In the genomic region with DNA sequence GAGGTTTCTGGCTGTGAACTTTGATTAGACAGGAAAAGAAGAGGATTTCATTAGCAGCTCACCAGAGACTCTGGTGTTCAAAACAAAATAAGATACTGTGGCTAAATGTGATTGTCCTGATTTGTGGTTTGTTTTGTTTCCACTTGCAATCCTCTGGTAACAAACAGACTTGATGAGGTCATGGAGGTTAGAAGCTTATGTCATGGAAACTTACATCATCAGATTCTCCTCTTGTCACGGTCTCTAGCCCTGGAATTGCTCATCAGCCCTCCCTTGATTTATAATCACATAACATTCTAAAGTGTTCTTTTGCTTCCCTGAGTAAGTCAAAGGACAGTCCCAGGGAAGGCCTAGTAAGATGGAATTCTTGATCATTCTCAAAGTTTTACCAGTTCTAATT, we compare ENCODE assay signal across 27 mouse cellular contexts.
DNase-seq lines count a peak whose midpoint lies in the region; ATAC-seq lines count a peak whose summit lies in the region.
"Had no signal": no experiment of that assay in that cellular context is flagged by ENCODE, and none has a peak within 500 bp of the region (broad histone marks: within the 10 kb centered on the region; RNA-seq: fewer than 3 reads in every experiment).

No protein-coding gene starts in this region.

- no peak overlapping the region for H3K4me3 ChIP-seq in kidney, embryonic 15.5 days (replicated peaks)
- H3K4me3 ChIP-seq: embryonic facial prominence, embryonic 13.5 days; forebrain, embryonic 10.5 days; forebrain, embryonic 15.5 days; heart, embryonic 12.5 days; hindbrain, embryonic 13.5 days; liver, embryonic 15.5 days; midbrain, embryonic 10.5 days; midbrain, embryonic 15.5 days had no signal

- H3K9me3 ChIP-seq in kidney, embryonic 15.5 days (replicated peaks), result no peaks in the 10 kb centered on the region
- H3K9me3 ChIP-seq: embryonic facial prominence, embryonic 13.5 days; forebrain, embryonic 10.5 days; forebrain, embryonic 15.5 days; heart, embryonic 12.5 days; hindbrain, embryonic 13.5 days; liver, embryonic 15.5 days; midbrain, embryonic 10.5 days; midbrain, embryonic 15.5 days had no signal

- 8% methylated on average over 1 of the region's 1 CpGs for WGBS in kidney, embryonic 15.5 days

- H3K27ac ChIP-seq in kidney, embryonic 15.5 days, result no peak overlapping the region
- H3K27ac ChIP-seq: embryonic facial prominence, embryonic 13.5 days; forebrain, embryonic 10.5 days; forebrain, embryonic 15.5 days; hindbrain, embryonic 13.5 days; liver, embryonic 15.5 days; midbrain, embryonic 10.5 days; midbrain, embryonic 15.5 days had no signal

- H3K27me3 ChIP-seq in kidney, embryonic 15.5 days, result no peaks in the 10 kb centered on the region
- H3K27me3 ChIP-seq: embryonic facial prominence, embryonic 13.5 days; forebrain, embryonic 15.5 days; heart, embryonic 12.5 days; hindbrain, embryonic 13.5 days; liver, embryonic 15.5 days; midbrain, embryonic 15.5 days had no signal

- no peak overlapping the region for H3K4me2 ChIP-seq in kidney, embryonic 15.5 days
- H3K4me2 ChIP-seq: embryonic facial prominence, embryonic 13.5 days; forebrain, embryonic 15.5 days; heart, embryonic 12.5 days; hindbrain, embryonic 13.5 days; liver, embryonic 15.5 days; lung, embryonic 14.5 days; midbrain, embryonic 15.5 days had no signal

- no peaks in the 10 kb centered on the region for H3K4me1 ChIP-seq in kidney, embryonic 15.5 days
- H3K4me1 ChIP-seq: embryonic facial prominence, embryonic 13.5 days; forebrain, embryonic 15.5 days; heart, embryonic 12.5 days; hindbrain, embryonic 13.5 days; liver, embryonic 15.5 days; midbrain, embryonic 15.5 days had no signal

- H3K9ac ChIP-seq in kidney, embryonic 15.5 days, result no peak overlapping the region
- H3K9ac ChIP-seq: embryonic facial prominence, embryonic 13.5 days; forebrain, embryonic 15.5 days; heart, embryonic 12.5 days; hindbrain, embryonic 13.5 days; liver, embryonic 15.5 days; lung, embryonic 14.5 days; midbrain, embryonic 15.5 days had no signal

- no peaks in the 10 kb centered on the region for H3K36me3 ChIP-seq in kidney, embryonic 15.5 days
- H3K36me3 ChIP-seq: embryonic facial prominence, embryonic 13.5 days; forebrain, embryonic 10.5 days; forebrain, embryonic 15.5 days; G1E; heart, embryonic 12.5 days; hindbrain, embryonic 13.5 days; liver, embryonic 15.5 days; midbrain, embryonic 10.5 days; midbrain, embryonic 15.5 days had no signal

- peak; percentile 76 for ATAC-seq in kidney, embryonic 15.5 days (replicated peaks; ENCODE audit: low FRiP score)
- ATAC-seq: forebrain, embryonic 15.5 days; intestine, embryonic 16.5 days; midbrain, embryonic 15.5 days had no signal

- DNase-seq in kidney, postnatal 36 days, result no peak
- DNase-seq in MN1 (ENCODE audit: low spot score) (peak; percentile 87), adipocyte (ENCODE audit: low spot score) (peak; percentile 27)
- no peak for DNase-seq in spleen, postnatal 10 days (ENCODE audit: low spot score in 2 of 2)
- no peak for DNase-seq in spleen, adult 12 weeks (ENCODE audit: low spot score)
- DNase-seq: adrenal gland, postnatal 10 days; cerebellum, adult 11-12 months; cerebellum, postnatal 14 days; gastrocnemius, postnatal 36 days; heart, adult 18-20 months; heart, postnatal 4 days; kidney, adult 9 months; liver; lung, embryonic 14.5 days; lung, postnatal 14 days; right cerebral cortex, postnatal 25 days had no signal

Comparison
In these comparisons a context has a peak if more than half of its experiments do, and no peak if none do; other contexts are left out.
1. DNase-seq: peak in MN1 (single experiment) and adipocyte (single experiment); none in kidney, postnatal 36 days (0 of 2), spleen, postnatal 10 days (0 of 2) and spleen, adult 12 weeks (single experiment).